Mouse (Mus musculus): Measurements from ENCODE around the gene Hdx. TPM values are rescaled to one million over a fixed set of nuclear protein-coding genes. Genes with fewer than 3 reads are reported as not detected.

Gene Hdx
- polyA plus RNA-seq, 1 experiment from 2014 or later, result 1.9 TPM

Other genes with a start within 250 kb of the Hdx start
- gene Rps6ka6, start 159.1 kb downstream of the Hdx start, polyA plus RNA-seq (2015; fragmentation: Nextera tagmentation; extraction: Ambion mirVana), result 40.2 and 46.4 TPM in 2 replicates
- 0.64 and 0.84 TPM in 2 replicates for gene Gm45194, start 194.3 kb upstream of the Hdx start, polyA plus RNA-seq (2015; fragmentation: Nextera tagmentation; extraction: Ambion mirVana)

All from forebrain, embryonic 13.5 days (tissue).